Mouse (Mus musculus) forebrain, embryonic 14.5 days (tissue): ENCODE data around the gene Scyl1. TPM values are rescaled to one million over a fixed set of nuclear protein-coding genes. Genes with fewer than 3 reads are reported as not detected.

Source experiments
- ATAC-seq: fragments of 200-750 bp; cut with Nextera tagmentation; 2 replicates; pipeline ENCODE4 v1.8.0; 2017; ENCODE audit warnings: mild to moderate bottlenecking, moderate library complexity
- DNase-seq: peaks from one replicate; pipeline ENCODE4 v3.0.0-alpha.2; 2015; ENCODE audit warnings: low spot score
- H3K27ac ChIP-seq: fragments of 300-500 bp; sonication (generic); 2 replicates; pipeline ENCODE4 v1.5.1; 2014; ENCODE audit warnings: low read depth, mild to moderate bottlenecking, control low read depth, low read length, moderate library complexity
- H3K27me3 ChIP-seq: fragments of 300-500 bp; sonication (generic); replicated peaks from 2 replicates; pipeline ENCODE4 v1.6.1; 2014; ENCODE audit warnings: low read length, control low read depth, mixed read lengths; ENCODE audit not compliant: control insufficient read depth, insufficient read depth
- H3K36me3 ChIP-seq: fragments of 300-500 bp; sonication (generic); 2 replicates; pipeline ENCODE4 v1.6.1; 2014; ENCODE audit warnings: low read length, control low read depth; ENCODE audit not compliant: control insufficient read depth, insufficient read depth
- H3K4me1 ChIP-seq: fragments of 300-500 bp; sonication (generic); 2 replicates; pipeline ENCODE4 v1.6.1; 2014; ENCODE audit warnings: antibody characterized with exemption, low read length, control low read depth; ENCODE audit not compliant: control insufficient read depth, insufficient read depth
- H3K4me2 ChIP-seq: fragments of 300-500 bp; sonication (generic); 2 replicates; pipeline ENCODE4 v1.6.1; 2014; ENCODE audit warnings: mild to moderate bottlenecking, control low read depth, low read length
- H3K4me3 ChIP-seq: fragments of 300-500 bp; sonication (generic); 2 replicates; pipeline ENCODE4 v1.5.1; 2014; ENCODE audit warnings: low read depth, low read length, control low read depth
- H3K9ac ChIP-seq: fragments of 300-500 bp; sonication (generic); 2 replicates; pipeline ENCODE4 v1.6.1; 2014; ENCODE audit warnings: mild to moderate bottlenecking, low read length, control low read depth, moderate library complexity
- H3K9me3 ChIP-seq: fragments of 300-500 bp; sonication (generic); replicated peaks from 2 replicates; pipeline ENCODE4 v1.6.1; 2016; ENCODE audit warnings: low read length, control low read depth, mixed read lengths; ENCODE audit not compliant: control insufficient read depth
- WGBS: fragments of 180-500 bp; shearing (Covaris S2); extraction: QIAGEN DNeasy Blood & Tissue Kit; methylation state at CpG from one replicate; pipeline ENCODE4 v1.1.7; 2014; 5-methylcytosine and 5-hydroxymethylcytosine counted together
- polyA plus RNA-seq: library from polyadenylated mRNA; unstranded; fragments of >200 nt; fragmentation: Nextera tagmentation; extraction: Ambion mirVana; gene quantifications from 2 replicates; pipeline ENCODE4 v1.2.1, GENCODE M21; 2014

Gene Scyl1
- polyA plus RNA-seq, 1 experiment from 2014 or later: 56.1 TPM

GRCm38 (mm10) chr19:5741641-5742240 is 29.5 kb downstream of the Scyl1 start:
- H3K36me3 ChIP-seq: no peaks in the 10 kb centered on the region
- H3K4me3 ChIP-seq: peak overlapping the region; percentile 52
- H3K27me3 ChIP-seq: peaks cover 10% of the 10 kb centered on the region
- DNase-seq: peak; percentile 85
- peak overlapping the region; percentile 94 for H3K27ac ChIP-seq
- H3K9ac ChIP-seq: peak overlapping the region; percentile 70
- ATAC-seq: peak; percentile 80
- peak overlapping the region; percentile 98 for H3K4me2 ChIP-seq
- H3K9me3 ChIP-seq: no peaks in the 10 kb centered on the region
- peaks cover 30% of the 10 kb centered on the region for H3K4me1 ChIP-seq
- under 1% methylated on average over 53 of the region's 55 CpGs for WGBS

GRCm38 (mm10) chr19:5740320-5741317 is 30.6 kb downstream of the Scyl1 start, which contains the start of gene Ltbp3:
Ltbp3 (plus strand) TSS chr19:5740904.
- DNase-seq (peak; percentile 89), ATAC-seq (peak; percentile 77)
- peak within 1 kb of the TSS; percentile 98 for H3K4me2 ChIP-seq
- peak within 1 kb of the TSS; percentile 94 for H3K27ac ChIP-seq
- WGBS: 7% methylated on average over 13 of the region's 14 CpGs
- H3K9me3 ChIP-seq: no peaks in the 10 kb centered on the region
- H3K36me3 ChIP-seq: no peaks in the 10 kb centered on the region
- H3K4me1 ChIP-seq: peaks cover 24% of the 10 kb centered on the region
- H3K27me3 ChIP-seq: peaks cover 9% of the 10 kb centered on the region
- peak within 1 kb of the TSS; percentile 52 for H3K4me3 ChIP-seq
- peak within 1 kb of the TSS; percentile 70 for H3K9ac ChIP-seq

GRCm38 (mm10) chr19:5739446-5739845 is 31.8 kb downstream of the Scyl1 start:
- Histone ChIP-seq H3K36me3 (no peaks in the 10 kb centered on the region), H3K27me3 (peaks cover 6% of the 10 kb centered on the region), H3K4me3 (no peak overlapping the region), H3K9me3 (no peaks in the 10 kb centered on the region), H3K4me1 (peaks cover 19% of the 10 kb centered on the region), H3K27ac (no peak overlapping the region), H3K9ac (no peak overlapping the region), H3K4me2 (no peak overlapping the region)
- WGBS: 66% methylated on average over 2 of the region's 2 CpGs
- ATAC-seq: no peak
- DNase-seq: no peak

- no peaks in the 10 kb centered on the region for H3K36me3 ChIP-seq
- DNase-seq (no peak), ATAC-seq (no peak)
- H3K9ac ChIP-seq: no peak overlapping the region
- H3K9me3 ChIP-seq: no peaks in the 10 kb centered on the region
- peaks cover 10% of the 10 kb centered on the region for H3K4me1 ChIP-seq
- no peak overlapping the region for H3K27ac ChIP-seq
- H3K4me2 ChIP-seq: no peak overlapping the region
- 86% methylated on average over 9 of the region's 9 CpGs for WGBS
- H3K4me3 ChIP-seq: no peak overlapping the region
- no peaks in the 10 kb centered on the region for H3K27me3 ChIP-seq
Measured at GRCm38 (mm10) chr19:5734325-5734724, 36.9 kb downstream of the Scyl1 start.

GRCm38 (mm10) chr19:5731264-5731978 is 39.8 kb downstream of the Scyl1 start:
- DNase-seq: peak; percentile 98
- H3K27me3 ChIP-seq: no peaks in the 10 kb centered on the region
- peak overlapping the region; percentile 78 for H3K9ac ChIP-seq
- H3K36me3 ChIP-seq: 0 out of 2 replicates have a peak, but pooled peaks cover 6% of the 10 kb centered on the region
- 0 out of 2 replicates have a peak overlapping the region, but pooled peaks have one; percentile 27 for H3K27ac ChIP-seq
- peak overlapping the region; percentile 99 for H3K4me2 ChIP-seq
- ATAC-seq: peak; percentile 85
- under 1% methylated on average over 47 of the region's 47 CpGs for WGBS
- no peaks in the 10 kb centered on the region for H3K9me3 ChIP-seq
- H3K4me1 ChIP-seq: peaks cover 30% of the 10 kb centered on the region
- peak overlapping the region; percentile 77 for H3K4me3 ChIP-seq

- no peak overlapping the region for H3K27ac ChIP-seq
Measured at GRCm38 (mm10) chr19:5730314-5731186, 40.7 kb downstream of the Scyl1 start.

GRCm38 (mm10) chr19:5729444-5729815 is 41.8 kb downstream of the Scyl1 start, which contains the start of gene Fam89b:
Fam89b (minus strand) TSS chr19:5729653.
- Histone ChIP-seq H3K36me3 (peaks cover 24% of the 10 kb centered on the region), H3K4me1 (peaks cover 40% of the 10 kb centered on the region), H3K4me2 (peak within 1 kb of the TSS; percentile 99), H3K4me3 (peak within 1 kb of the TSS; percentile 99), H3K9me3 (no peaks in the 10 kb centered on the region), H3K27me3 (no peaks in the 10 kb centered on the region), H3K27ac (peak within 1 kb of the TSS; percentile 96), H3K9ac (peak within 1 kb of the TSS; percentile 100)
- ATAC-seq: peak; percentile 84
- peak; percentile 94 for DNase-seq
- under 1% methylated on average over 36 of the region's 37 CpGs for WGBS

More at GRCm38 (mm10) chr19:5730314-5731186, 40.7 kb downstream of the Scyl1 start:
- no peaks in the 10 kb centered on the region for H3K27me3 ChIP-seq
- ATAC-seq: no peak
- H3K9ac ChIP-seq: peak overlapping the region; percentile 78
- DNase-seq: no peak
- H3K4me1 ChIP-seq: peaks cover 39% of the 10 kb centered on the region
- H3K36me3 ChIP-seq: peaks cover 12% of the 10 kb centered on the region
- H3K9me3 ChIP-seq: no peaks in the 10 kb centered on the region
- H3K4me3 ChIP-seq: peak overlapping the region; percentile 99
- WGBS: 72% methylated on average over 29 of the region's 29 CpGs
- H3K4me2 ChIP-seq: peak overlapping the region; percentile 99
